Mouse (Mus musculus): ENCODE data around the gene Gale.

GRCm38 (mm10) chr4:135981524-135982063 is 18.1 kb downstream of the Gale start:
- TF ChIP-seq CTCF (IDR thresholded peaks at IDR 0.05; ENCODE audit: insufficient read depth, low read length) = no peak
- TF ChIP-seq POLR2A (IDR thresholded peaks at IDR 0.05; ENCODE audit: borderline replicate concordance, extremely low read depth, low read depth, low read length) = no peak

Data from lung, adult 2 months (tissue).